Mouse (Mus musculus) CH12F3 (cell line): ENCODE results near the gene Zfp691.

ENCODE experiments used
- in situ Hi-C: fragments of 300-500 bp; cut with MboI; formaldehyde crosslinking; loops from 2 replicates; pipeline ENCODE4 v1.14.3; 2020; ENCODE audit warnings: low sequenced_read_pairs

Zfp691 gene

DNA sequence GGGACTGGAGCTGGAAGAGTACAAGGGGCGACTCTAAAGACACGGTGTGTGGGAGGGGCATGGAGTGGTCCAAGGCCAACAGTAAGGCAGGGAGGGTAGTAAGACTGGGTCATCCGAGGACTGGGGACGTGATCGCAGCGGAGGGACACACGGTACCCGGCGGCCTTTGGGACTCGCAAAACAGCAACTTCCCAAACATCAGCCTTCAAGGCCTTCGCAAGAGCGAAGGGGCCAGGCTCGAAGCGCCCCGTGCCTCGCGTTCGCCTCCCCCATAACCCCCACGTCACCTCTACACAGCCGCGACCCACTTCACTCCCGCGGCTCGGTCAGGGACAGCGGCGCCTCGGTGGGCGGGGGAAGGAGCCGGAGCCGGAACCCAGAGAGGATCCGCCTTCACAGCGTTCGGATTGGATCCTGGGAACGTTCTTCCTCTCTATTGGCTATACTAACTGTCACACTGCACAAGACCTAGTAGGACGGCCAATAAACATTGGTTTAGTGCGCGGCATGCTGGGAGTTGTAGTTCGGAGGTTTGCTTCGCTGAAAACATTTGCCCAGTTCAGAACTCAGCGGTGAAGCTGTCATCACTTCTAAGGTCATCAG, at the start of gene Zfp691:
Gene Zfp691, minus strand, starts transcription at position 345 of the 603 bp plus-strand sequence.
- in situ Hi-C loops = loop anchor here (25.0 kb wide), 1 partner anchor 537 kb away; no protein-coding TSS in a partner anchor

DNA sequence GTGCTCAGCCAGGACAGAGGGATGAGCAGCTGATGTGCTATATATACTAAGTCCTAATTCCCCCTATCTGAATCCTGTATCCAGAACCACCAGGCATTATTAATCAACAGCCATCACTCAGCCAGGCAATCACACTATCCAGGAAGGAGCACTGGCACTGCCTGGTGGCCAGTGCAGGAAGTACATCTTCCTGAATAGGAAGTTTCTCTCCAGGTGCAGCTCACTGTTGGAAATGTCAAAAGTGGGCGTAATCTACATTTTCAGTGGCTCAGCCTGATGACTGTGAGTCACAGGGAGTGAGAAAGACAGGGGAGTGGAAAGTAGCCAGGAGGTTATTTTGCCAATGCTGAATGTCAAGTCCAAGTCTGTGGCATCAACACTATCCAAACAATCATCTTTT, 49.7 kb upstream of the Zfp691 start:
- in situ Hi-C loops = no loop called here

DNA sequence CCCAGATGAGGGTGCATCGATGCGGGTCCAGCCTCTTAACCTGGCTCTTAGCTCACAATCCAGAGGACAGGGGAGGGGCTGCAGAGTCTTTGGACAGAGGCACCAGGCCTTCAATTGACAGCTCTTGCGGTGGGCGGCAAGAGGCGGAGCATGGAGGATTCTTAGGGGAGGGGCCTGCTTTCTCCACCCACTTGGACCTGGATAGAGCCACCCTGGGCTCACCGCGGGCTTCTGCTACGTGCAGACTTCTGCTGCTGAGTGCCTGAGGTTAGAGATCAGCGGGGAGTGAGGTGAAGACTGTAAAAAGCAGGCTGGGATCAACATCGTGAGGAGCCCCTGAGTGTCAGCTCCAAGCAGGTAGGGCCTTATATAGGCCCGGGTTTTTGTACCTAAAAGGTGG, 44.2 kb upstream of the Zfp691 start, which contains the start of gene Tmem269:
Gene Tmem269, minus strand, starts transcription at position 49 of the 400 bp plus-strand sequence.
- in situ Hi-C loops = no loop called here

DNA sequence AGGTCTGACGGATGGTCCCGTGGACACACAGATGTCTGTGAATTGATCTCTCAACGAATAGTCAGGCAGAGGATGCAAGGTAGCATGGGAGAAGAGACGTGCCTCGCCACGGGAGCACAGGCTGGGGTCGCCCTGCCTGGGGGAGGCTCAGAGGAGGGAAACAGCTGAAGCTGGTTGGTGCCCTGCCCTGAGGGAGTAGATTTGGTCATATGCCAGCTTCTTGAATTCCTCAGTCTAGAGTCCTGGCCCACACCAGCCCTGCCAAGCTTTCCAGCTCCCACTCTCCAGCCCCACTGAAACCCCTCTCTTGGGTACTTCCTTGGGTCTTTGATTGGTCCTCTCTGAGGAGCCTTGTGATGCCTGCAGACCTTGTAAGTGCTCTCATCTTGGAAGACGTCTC, 42.7 kb upstream of the Zfp691 start:
- in situ Hi-C loops = no loop called here

- in situ Hi-C loops = no loop called here
Observed at GRCm38 (mm10) chr4:119204672-119205071, 30.7 kb upstream of the Zfp691 start.

DNA sequence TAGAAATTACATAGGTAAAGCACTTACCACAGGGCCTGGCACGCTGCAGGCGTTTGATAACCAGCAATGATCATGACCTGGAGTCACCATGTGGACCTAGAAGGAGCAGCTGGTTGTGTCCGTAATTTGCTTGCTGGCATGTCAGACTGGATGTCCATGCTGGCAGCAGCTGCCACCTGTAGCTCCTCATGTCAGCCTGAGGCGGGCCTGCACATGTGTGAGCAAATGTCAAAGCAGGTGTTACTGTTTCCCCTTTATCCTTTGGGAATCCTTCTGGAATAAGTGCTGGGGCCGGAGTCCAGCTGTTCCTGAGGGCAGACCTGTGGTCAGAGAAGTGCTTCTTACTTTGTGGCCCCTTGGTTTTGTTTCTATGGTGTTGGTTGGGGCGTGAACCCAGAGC, 24.1 kb upstream of the Zfp691 start:
- in situ Hi-C loops = no loop called here

- in situ Hi-C loops = no loop called here
Observed at GRCm38 (mm10) chr4:119195582-119196320, 21.8 kb upstream of the Zfp691 start.

- in situ Hi-C loops = no loop called here
Observed at GRCm38 (mm10) chr4:119194909-119195581, 21.1 kb upstream of the Zfp691 start, which contains the start of gene Svbp. Gene Svbp (plus strand): TSS chr4:119195306.

- in situ Hi-C loops = no loop called here
Observed at GRCm38 (mm10) chr4:119192757-119193156, 18.8 kb upstream of the Zfp691 start.

DNA sequence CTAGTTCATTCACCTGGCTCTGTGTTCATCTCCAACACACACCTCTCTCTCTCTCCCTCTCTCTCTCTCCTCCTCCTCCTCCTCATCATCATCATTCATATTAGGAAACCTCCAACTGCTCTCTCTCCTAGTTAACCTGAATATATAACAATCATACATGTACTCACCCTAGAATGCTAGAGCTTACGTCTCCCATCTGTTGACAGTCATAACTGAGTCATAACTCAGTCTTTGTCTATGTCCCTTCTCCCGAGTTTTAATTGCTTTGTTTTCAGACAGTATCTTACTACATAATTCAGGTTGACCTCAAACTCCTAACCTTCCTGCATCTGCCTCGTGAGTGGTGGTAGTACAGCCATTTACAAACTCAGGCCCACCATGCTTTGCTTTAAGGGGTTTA, 17.3 kb upstream of the Zfp691 start:
- in situ Hi-C loops = no loop called here

DNA sequence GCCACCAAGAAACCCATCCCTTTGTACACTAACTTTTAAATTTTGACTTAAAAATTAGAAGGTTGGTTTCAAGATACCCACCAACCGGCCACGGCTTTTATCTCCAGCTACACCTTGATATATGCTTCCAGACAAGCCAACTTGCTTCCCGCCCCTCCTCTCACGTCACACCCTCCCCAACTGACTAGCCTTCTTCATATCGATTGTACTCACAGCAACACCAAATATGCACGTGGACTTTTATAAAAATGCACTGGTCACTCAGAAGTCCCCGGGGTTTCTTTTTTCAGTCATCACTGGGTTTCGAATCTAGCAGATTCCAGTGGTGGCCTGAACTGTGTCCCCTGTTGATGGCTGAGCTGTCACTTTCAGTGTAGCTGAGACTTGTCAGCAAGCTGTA, 16.6 kb upstream of the Zfp691 start:
- in situ Hi-C loops = no loop called here

DNA sequence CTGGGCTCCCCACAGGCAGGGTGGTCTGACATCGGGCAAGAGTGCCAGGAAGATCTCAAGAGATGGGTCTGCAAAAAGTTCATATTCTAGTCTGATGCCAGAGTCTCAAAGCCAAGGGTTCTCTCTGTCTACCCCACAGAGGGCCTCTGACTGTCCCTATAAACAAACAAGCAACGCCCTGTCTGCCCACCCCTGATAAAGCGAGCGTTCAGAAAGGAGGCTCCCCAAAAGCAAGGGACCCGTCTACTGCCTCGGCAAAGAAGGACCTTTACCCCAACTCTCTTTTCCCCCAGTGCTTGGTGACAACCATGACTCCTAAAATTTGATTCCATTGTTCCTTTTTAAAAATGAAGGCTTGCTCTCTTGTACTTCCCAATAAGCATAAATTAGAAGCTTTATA, 15.9 kb upstream of the Zfp691 start, which contains the start of gene Ermap:
Gene Ermap, minus strand, starts transcription at position 148 of the 400 bp plus-strand sequence.
- in situ Hi-C loops = no loop called here

GRCm38 (mm10) chr4:119189392-119189791, 15.4 kb upstream of the Zfp691 start:
- in situ Hi-C loops = no loop called here

- in situ Hi-C loops = no loop called here
Observed at GRCm38 (mm10) chr4:119188060-119188785, 14.2 kb upstream of the Zfp691 start.

DNA sequence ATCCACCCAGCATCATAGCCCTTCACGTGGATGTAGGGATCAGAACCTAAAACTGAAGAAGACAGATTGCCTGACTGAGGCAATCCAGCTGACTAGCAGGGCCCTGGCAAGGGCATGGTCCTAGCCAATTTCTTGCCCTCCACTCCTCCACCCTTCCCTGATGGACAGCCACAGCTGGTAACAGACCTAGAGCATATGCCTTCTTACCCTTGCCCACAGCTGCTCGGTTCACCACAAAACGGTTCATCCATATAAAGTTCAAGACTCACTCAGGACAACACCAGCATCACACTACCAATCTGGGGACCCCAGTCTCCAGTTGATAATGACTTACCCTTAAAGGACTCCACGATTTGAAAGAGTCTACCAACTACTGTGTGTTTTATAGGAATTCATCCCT, 11.8 kb upstream of the Zfp691 start:
- in situ Hi-C loops = no loop called here

DNA sequence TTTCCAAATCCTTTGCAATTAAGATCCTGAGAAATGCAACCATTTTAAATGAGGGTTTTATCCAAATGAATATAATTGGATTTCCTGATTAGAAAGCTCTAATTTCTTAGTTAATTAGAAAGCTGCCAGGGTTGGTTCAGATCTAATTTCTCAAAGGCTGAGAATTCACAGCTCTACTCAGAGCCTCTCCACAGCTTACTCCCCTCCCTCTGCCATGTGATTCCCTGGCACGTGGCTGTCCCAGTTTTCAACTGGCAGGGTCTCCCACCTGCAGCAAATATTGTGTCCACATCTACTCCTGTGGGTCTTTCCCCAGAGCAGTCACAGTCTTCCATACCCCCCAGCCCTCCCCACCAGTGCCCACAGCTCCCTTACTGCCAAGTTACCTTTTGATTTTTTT, 9.5 kb upstream of the Zfp691 start:
- in situ Hi-C loops = no loop called here

DNA sequence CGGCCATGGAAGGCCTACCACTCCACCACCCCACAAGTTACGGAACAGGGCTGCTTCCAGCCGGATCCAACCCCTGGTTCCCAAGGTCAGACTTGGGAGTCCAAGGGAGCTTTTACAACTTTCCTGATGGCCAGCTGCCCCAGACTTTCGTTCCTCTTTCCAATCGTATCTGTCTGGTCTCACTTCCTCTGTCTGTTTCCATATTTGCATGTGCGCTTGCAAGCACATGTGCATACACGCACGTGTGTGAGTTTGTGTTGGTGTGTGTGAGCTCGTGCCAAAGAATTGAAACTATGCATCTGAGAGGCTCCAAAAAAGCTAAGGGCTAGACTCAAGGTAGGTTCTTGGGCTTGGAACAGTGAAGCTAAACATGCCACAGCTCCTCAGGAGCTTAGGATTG, 7.5 kb upstream of the Zfp691 start:
- in situ Hi-C loops = no loop called here

DNA sequence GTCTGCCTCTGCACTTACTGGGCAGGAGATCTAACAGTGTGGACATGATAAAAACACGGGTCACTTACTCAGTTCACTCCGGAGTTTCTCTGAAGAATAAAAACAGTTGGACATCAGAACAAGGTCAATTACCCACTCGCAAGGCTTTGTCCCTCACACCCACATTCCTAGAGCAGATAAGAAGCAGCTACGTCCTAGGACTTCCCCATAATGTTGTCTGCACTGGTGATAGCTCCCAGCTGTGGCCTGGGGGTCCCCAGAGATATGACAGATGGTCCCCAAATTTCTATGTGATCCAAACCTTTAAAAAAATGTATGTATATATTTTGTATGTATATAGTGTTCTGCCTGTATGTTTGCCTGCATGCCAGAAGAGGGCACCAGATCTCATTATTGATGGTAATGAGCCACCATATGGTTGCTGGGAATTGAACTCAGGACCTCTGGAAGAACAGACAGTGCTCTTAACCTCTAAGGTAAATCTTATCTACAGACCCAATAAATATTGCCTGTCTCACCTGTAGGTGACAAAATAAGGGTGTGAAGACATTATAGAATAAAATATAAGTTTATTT, 6.2 kb upstream of the Zfp691 start:
- in situ Hi-C loops = no loop called here

DNA sequence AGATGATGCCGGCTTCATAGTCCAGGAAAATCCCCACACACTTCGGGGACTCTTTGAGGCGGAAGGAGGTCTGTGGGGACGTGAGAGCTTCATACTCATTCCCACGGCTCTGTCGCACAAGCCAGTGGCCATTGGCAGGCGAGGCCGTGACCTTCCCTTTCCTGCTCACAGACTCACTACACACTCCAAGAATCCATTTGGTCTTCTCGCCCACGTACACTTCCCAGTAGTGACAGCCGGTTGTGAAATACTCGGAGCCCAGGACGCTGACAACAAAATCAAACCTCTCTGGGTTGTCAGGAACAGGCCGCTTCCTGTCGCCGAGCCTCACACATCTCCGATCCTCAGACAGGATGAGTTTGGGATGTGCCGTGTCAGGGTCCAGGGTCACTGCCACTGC, 4.3 kb upstream of the Zfp691 start:
- in situ Hi-C loops = no loop called here

DNA sequence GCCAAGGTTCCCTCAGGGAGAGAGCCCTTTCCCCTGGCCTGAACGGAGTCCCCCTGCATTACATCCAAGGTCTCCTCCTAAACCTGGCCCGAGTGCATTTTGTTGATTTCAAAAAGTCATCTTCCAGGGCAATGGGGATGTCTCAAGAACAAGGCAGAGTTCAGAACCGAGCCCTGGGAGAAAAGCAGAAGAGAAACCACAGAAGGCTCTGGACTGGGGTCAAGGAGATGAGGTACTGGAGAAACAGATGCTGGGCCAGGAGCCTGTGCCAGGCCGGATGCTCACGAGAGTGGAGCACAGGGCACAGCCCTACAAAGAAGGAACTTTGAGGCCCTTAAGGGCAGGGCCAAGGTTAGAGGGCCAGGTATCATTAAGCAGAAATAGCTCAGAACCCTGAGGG, 3.7 kb upstream of the Zfp691 start:
- in situ Hi-C loops = no loop called here
